Mouse (Mus musculus) heart, embryonic 12.5 days (tissue): ENCODE results near the gene Cul4a. TPM values are rescaled to one million over a fixed set of nuclear protein-coding genes. Genes with fewer than 3 reads are reported as not detected.

ENCODE experiments used
- ATAC-seq: fragments of 200-750 bp; cut with Nextera tagmentation; 2 replicates; pipeline ENCODE4 v1.8.0; 2017; ENCODE audit warnings: moderate TSS enrichment, moderate library complexity; ENCODE audit not compliant: insufficient number of reproducible peaks, low FRiP score
- H3K27ac ChIP-seq: fragments of 300-500 bp; sonication (generic); 2 replicates; pipeline ENCODE4 v1.5.1; 2016; ENCODE audit warnings: mild to moderate bottlenecking, moderate library complexity; ENCODE audit not compliant: poor library complexity, severe bottlenecking
- H3K27me3 ChIP-seq: fragments of 300-500 bp; sonication (generic); replicated peaks from 2 replicates; pipeline ENCODE4 v1.6.1; 2016; ENCODE audit warnings: mild to moderate bottlenecking, moderate library complexity
- H3K36me3 ChIP-seq: fragments of 300-500 bp; sonication (generic); 2 replicates; pipeline ENCODE4 v1.6.1; 2016; ENCODE audit warnings: mild to moderate bottlenecking, moderate library complexity
- H3K4me1 ChIP-seq: fragments of 300-500 bp; sonication (generic); replicated peaks from 2 replicates; pipeline ENCODE4 v1.6.1; 2016; ENCODE audit warnings: mild to moderate bottlenecking
- H3K4me2 ChIP-seq: fragments of 300-500 bp; sonication (generic); 2 replicates; pipeline ENCODE4 v1.6.1; 2016; ENCODE audit warnings: mild to moderate bottlenecking, moderate library complexity
- H3K4me3 ChIP-seq: fragments of 300-500 bp; sonication (generic); 2 replicates; pipeline ENCODE4 v1.5.1; 2016; ENCODE audit warnings: mild to moderate bottlenecking
- H3K9ac ChIP-seq: fragments of 300-500 bp; sonication (generic); 2 replicates; pipeline ENCODE4 v1.6.1; 2016; ENCODE audit warnings: mild to moderate bottlenecking, moderate library complexity
- H3K9me3 ChIP-seq: fragments of 300-500 bp; sonication (generic); replicated peaks from 2 replicates; pipeline ENCODE4 v1.6.1; 2016; ENCODE audit warnings: mild to moderate bottlenecking, moderate library complexity
- WGBS: fragments of 180-500 bp; shearing (Covaris S2); methylation state at CpG from one replicate; pipeline ENCODE4 v1.1.7; 2016; 5-methylcytosine and 5-hydroxymethylcytosine counted together
- polyA plus RNA-seq: library from polyadenylated mRNA; unstranded; fragments of >200 nt; fragmentation: Nextera tagmentation; extraction: Ambion mirVana; gene quantifications from 2 replicates; pipeline ENCODE4 v1.2.1, GENCODE M21; 2016

Cul4a gene
- polyA plus RNA-seq, 1 experiment from 2014 or later, result 124 TPM

DNA sequence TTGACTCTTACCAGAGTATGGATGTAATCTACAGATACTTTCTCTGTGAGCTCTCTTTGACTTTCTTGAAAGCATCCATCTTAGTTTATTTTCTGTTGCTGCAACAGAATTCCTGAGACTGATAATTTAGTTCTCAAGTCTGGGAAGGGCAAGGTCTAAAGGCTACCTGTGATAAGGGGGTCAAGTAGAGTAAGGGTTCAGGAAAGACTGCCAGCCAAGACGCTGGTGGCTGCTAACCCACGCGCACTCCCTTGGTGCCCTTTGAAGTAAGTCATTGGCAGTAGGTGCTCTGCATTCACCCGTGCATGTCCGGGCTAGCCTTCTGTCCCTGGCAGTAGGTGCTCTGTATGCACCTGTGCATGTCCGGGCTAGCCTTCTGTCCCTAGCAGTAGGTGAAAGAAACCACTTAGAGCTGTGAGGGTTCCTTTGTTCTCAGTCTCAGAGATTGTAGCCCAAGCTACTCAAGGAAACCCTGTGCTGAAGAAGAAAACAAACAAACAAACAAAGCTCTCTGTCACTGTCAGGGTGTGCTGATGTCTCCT lies 34.3 kb downstream of the Cul4a start:
- ATAC-seq, result no peak
- Histone ChIP-seq H3K27me3 (no peaks in the 10 kb centered on the region), H3K36me3 (peaks cover 97% of the 10 kb centered on the region), H3K9me3 (no peaks in the 10 kb centered on the region), H3K4me3 (no peak overlapping the region), H3K4me2 (no peak overlapping the region), H3K4me1 (no peaks in the 10 kb centered on the region), H3K9ac (no peak overlapping the region), H3K27ac (no peak overlapping the region)
- 86% methylated on average over 6 of the region's 6 CpGs for WGBS

DNA sequence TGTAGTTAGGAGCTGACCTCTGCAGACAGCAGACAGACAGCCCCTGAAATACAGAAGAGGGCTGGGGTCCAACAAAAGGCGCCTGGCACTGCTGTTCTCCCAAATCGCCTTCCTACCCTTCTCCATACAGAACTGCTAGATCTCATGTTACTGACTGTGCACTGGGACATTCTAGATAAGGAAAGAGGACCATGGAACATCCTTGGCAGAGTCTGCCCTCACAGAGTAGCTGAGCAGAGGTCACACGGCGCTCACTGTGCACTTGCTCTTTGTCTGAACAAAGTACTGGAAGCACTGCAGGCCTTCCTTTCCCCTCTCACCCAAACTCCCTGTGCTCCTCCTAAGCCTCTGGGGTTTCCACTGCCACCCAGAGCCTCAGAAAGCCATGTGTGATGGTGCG lies 36.3 kb downstream of the Cul4a start:
- Histone ChIP-seq H3K4me3 (no peak overlapping the region), H3K4me1 (no peaks in the 10 kb centered on the region), H3K27me3 (no peaks in the 10 kb centered on the region), H3K9me3 (no peaks in the 10 kb centered on the region), H3K9ac (no peak overlapping the region), H3K4me2 (no peak overlapping the region), H3K27ac (no peak overlapping the region), H3K36me3 (peaks cover 98% of the 10 kb centered on the region)
- WGBS, result 91% methylated on average over 5 of the region's 5 CpGs
- no peak for ATAC-seq

DNA sequence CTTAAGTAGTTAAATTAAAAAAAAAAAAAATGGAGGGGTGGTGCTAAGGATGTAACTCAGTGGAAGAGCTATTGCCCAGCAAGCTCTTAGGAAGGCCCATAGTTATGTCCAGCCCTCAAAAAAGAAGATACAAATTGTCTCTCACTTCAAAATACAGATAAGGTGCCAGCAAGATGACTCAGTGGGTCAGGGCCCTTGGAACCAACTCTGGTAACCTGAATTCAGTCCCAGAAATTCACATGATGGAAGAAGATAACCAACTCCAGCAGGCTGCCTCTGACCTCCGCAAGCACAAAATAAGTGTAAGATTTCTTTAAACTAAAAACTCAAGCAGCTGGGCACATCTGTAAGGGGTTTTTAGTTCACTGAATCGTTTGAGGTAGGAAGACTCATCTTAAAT lies 43.1 kb downstream of the Cul4a start:
- H3K4me2 ChIP-seq, result no peak overlapping the region
- no peaks in the 10 kb centered on the region for H3K27me3 ChIP-seq
- no peak overlapping the region for H3K27ac ChIP-seq
- no peaks in the 10 kb centered on the region for H3K4me1 ChIP-seq
- 94% methylated on average over 2 of the region's 2 CpGs for WGBS
- no peaks in the 10 kb centered on the region for H3K9me3 ChIP-seq
- no peak overlapping the region for H3K9ac ChIP-seq
- H3K4me3 ChIP-seq, result no peak overlapping the region
- ATAC-seq, result no peak
- H3K36me3 ChIP-seq, result peaks cover 72% of the 10 kb centered on the region

DNA sequence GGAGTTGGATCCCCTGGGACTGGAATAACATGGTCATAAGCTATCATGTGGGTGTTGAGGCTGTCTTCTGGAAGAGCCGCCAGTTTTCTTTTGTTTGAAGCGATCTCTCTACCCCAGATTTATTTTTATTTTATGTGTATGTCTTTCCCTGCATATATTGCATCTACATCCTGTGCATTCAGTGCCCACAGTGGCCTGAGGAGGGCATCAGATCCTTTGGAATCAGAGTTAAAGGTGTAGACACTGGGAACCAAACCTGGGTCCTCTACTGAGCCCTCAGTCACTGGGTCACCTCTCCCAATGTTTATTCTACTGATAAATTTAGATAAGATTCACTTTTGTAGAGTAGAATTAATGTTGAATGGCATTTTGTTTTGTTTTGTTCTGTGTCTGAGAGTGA lies 43.9 kb downstream of the Cul4a start:
- Histone ChIP-seq H3K9ac (no peak overlapping the region), H3K4me3 (no peak overlapping the region), H3K9me3 (no peaks in the 10 kb centered on the region), H3K4me1 (no peaks in the 10 kb centered on the region), H3K27me3 (no peaks in the 10 kb centered on the region), H3K4me2 (no peak overlapping the region), H3K27ac (no peak overlapping the region), H3K36me3 (peaks cover 73% of the 10 kb centered on the region)
- ATAC-seq, result no peak
- WGBS, result 97% methylated on average over 2 of the region's 2 CpGs

DNA sequence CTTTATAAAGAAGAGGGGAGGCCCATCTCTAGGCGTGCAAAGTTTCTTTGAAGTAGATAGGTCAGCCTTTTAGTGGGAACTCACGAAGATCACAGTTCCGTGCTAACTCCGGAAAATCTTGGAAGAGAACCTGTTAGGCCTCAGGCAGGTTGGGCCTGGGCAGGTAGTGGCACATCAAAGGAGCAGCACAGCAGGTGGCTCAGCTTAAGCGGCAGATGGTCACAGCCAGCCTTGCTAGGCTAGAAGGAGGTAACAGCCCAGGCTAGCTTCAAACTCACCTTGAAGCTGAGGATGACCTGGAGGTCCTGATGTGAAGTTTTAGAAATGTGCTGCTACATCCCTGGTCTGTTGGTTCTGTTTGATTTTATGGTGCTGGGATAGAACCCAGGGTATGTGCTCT lies 44.4 kb downstream of the Cul4a start:
- peaks cover 70% of the 10 kb centered on the region for H3K36me3 ChIP-seq
- H3K4me3 ChIP-seq, result no peak overlapping the region
- ATAC-seq, result no peak
- no peak overlapping the region for H3K4me2 ChIP-seq
- H3K9ac ChIP-seq, result no peak overlapping the region
- H3K9me3 ChIP-seq, result no peaks in the 10 kb centered on the region
- H3K4me1 ChIP-seq, result no peaks in the 10 kb centered on the region
- no peak overlapping the region for H3K27ac ChIP-seq
- no peaks in the 10 kb centered on the region for H3K27me3 ChIP-seq
- WGBS, result 58% methylated on average over 5 of the region's 5 CpGs

DNA sequence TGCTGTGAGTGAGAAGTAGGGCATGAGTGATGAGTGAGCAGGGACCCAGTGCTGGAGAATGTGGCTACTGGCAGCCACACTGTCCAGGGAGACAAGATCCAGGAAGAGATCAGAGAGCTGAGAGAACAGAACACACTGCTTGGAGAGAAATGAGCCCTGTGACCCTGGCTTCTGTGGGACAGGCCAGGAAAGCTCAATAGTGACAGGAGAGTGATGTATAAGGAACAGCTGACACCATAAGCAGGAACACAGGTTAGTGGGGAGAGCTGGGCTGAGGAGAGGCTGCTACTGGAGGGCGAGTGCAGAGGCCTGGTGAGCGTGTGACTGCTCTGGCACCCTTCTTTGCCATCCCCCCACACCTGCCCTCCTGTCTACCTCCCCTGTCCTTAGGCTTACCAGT lies 45.5 kb downstream of the Cul4a start:
- H3K27ac ChIP-seq, result no peak overlapping the region
- H3K27me3 ChIP-seq, result no peaks in the 10 kb centered on the region
- no peaks in the 10 kb centered on the region for H3K4me1 ChIP-seq
- H3K9ac ChIP-seq, result no peak overlapping the region
- no peaks in the 10 kb centered on the region for H3K9me3 ChIP-seq
- H3K4me2 ChIP-seq, result no peak overlapping the region
- no peak for ATAC-seq
- H3K36me3 ChIP-seq, result peaks cover 59% of the 10 kb centered on the region
- 87% methylated on average over 2 of the region's 2 CpGs for whole genome bisulfite sequencing
- no peak overlapping the region for H3K4me3 ChIP-seq

DNA sequence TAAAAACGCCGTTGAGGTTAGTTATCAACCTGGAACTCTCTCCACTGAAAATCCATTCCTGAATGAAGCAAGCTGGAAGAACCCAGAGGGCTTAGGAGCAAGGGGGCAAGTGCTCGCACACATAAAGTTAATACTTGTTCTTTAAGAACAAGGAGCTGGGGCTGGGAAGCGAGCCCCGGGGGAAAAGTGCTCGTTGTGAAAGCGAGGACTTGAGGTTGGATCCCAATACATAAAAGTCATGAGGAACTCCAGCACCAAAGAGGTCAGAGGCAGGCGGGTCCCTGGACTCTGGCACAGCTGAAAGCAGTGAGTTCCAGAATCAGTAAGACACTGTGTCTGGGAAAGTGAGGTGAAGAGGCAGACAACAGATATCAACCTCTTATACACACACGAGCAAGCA lies 48.7 kb downstream of the Cul4a start:
- no peak for ATAC-seq
- Histone ChIP-seq H3K27ac (no peak overlapping the region), H3K9ac (no peak overlapping the region), H3K36me3 (peaks cover 33% of the 10 kb centered on the region), H3K9me3 (no peaks in the 10 kb centered on the region), H3K27me3 (no peaks in the 10 kb centered on the region), H3K4me3 (no peak overlapping the region), H3K4me2 (no peak overlapping the region), H3K4me1 (no peaks in the 10 kb centered on the region)
- 73% methylated on average over 9 of the region's 9 CpGs for WGBS

DNA sequence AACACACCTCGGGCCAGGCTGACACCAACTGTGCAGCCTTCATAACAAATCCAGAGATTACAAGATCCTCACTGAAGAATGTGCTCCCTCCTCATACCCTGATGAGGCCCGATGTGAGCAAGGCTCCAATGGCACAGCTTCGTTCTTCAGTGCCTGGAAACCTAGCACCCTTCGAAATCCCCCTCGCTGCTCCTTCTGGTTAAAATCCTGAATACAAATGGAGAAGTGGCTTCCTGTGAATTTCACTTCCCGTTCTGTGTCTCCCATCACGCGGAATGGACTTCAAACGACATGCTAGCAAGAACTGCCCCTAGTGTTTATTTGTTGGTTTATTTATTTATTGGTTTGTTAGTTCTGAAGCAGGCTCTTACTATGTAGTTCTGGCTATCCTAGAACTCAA lies 49.9 kb downstream of the Cul4a start:
- Histone ChIP-seq H3K9ac (no peak overlapping the region), H3K4me3 (no peak overlapping the region), H3K4me2 (no peak overlapping the region), H3K9me3 (no peaks in the 10 kb centered on the region), H3K36me3 (peaks cover 21% of the 10 kb centered on the region), H3K27ac (no peak overlapping the region), H3K27me3 (no peaks in the 10 kb centered on the region), H3K4me1 (peaks cover 5% of the 10 kb centered on the region)
- no peak for ATAC-seq
- 67% methylated on average over 9 of the region's 9 CpGs for WGBS

DNA sequence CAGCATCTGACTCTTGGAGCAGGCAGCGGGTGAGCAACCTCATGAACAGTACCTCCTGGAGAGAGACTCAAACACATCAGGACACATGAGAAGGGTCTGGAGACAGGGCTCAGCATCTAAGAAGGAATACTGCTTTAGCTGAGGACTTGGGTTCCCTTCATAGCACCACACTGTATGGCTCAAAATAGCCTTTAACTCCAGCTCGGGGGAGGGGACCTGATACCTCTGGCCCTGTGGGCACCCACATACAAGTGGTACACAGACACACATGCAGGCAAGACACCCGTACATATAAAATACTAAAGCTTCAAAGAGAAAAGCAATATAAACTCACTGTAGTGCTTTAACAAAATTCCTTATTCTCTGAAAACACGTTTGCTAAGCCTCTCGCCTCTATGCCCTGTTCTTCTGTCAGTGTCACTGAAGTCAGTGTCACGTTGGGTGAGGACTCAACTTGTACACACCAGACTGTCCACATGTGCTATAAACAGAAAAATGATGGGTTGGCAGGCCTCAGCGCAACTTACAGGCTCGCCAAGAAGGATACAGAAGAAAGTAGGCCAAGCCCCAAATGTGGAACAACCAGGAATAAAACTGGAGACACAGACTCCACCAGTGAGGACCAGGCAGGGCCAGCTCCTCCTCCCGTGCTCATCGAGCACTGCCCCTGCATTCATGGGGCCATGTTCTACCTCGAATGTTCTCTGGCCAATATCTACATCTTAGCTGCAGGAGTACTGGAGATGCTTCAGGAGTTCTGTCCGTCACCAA lies 51.1 kb downstream of the Cul4a start:
- Histone ChIP-seq H3K4me1 (peaks cover 12% of the 10 kb centered on the region), H3K4me2 (no peak overlapping the region), H3K4me3 (no peak overlapping the region), H3K9ac (peak overlapping the region; percentile 23; the same call in 1 of the 2 replicates), H3K27ac (no peak overlapping the region), H3K27me3 (no peaks in the 10 kb centered on the region), H3K36me3 (peaks cover 14% of the 10 kb centered on the region), H3K9me3 (no peaks in the 10 kb centered on the region)
- no peak for ATAC-seq
- 63% methylated on average over 12 of the region's 12 CpGs for WGBS

DNA sequence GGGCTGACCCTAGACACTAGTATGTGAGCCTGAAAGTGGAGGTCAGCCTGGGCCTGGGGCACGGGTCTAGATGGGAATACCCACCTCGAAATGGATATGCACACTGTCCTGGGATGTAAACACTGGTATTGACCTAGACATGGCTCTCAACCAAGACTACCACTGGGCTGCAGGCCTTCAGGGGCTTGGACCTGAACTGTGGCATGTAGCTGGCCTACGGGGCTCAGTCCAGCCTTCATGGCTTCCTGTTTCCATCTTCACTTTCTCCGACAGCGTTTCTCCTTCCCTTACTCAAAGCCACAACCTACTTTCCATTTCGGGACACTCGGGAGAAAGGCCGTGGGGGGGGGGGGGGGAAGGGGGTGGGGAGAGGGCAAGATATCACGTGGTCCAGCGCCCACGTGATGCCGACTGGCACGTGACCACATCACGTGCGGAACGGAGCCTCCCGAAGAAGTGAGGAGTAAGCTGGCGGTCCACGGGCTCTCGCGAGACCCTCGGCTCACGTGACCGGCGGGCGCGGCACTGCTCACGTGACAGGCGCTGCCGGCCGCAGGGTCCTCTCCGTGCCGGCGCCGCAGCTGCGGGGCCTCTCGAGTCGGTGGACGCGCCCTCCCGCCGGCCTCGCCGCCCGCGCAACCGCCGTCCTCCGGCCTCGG lies 53.4 kb downstream of the Cul4a start, which contains the start of gene Lamp1:
Lamp1 (plus strand) TSS at position 444 of the 659 bp plus-strand sequence.
- ATAC-seq, result peak; percentile 99
- Histone ChIP-seq H3K36me3 (peaks cover 7% of the 10 kb centered on the region; the same call in 1 of the 2 replicates), H3K4me1 (peaks cover 22% of the 10 kb centered on the region), H3K9me3 (no peaks in the 10 kb centered on the region), H3K9ac (peak within 1 kb of the TSS; percentile 99), H3K4me3 (peak within 1 kb of the TSS; percentile 97), H3K27ac (peak within 1 kb of the TSS; percentile 76), H3K27me3 (no peaks in the 10 kb centered on the region), H3K4me2 (peak within 1 kb of the TSS; percentile 83)
- under 1% methylated on average over 46 of the region's 50 CpGs for WGBS

DNA sequence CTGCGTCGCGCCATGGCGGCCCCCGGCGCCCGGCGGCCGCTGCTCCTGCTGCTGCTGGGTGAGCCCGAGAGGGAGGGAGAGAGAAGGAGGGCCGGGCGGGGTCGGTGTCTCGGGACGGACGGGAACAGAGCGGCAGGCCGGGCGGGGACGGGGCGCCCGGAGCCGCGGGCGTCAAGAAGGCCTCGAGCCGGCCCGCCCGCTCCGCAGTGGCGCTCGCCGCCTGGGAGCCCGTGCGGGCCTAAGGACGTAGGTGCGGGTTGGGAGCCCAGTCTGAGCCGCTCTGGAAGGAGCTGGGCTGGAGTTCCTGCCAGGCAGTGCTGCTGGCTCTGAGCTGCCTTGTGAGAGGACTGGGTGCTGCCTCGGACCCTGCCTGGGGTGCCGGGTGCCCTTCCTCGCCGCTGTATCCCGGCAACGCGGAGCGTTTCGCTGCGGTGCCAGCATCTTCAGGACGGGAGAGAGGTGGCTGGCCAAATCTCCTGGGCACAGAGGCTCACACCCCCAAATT lies 54.0 kb downstream of the Cul4a start:
- 0% methylated on average over 46 of the region's 49 CpGs for WGBS
- Histone ChIP-seq H3K36me3 (peaks cover 1% of the 10 kb centered on the region; the same call in 1 of the 2 replicates), H3K4me1 (peaks cover 22% of the 10 kb centered on the region), H3K9me3 (no peaks in the 10 kb centered on the region), H3K9ac (peak overlapping the region; percentile 99), H3K27ac (peak overlapping the region; percentile 76), H3K4me2 (peak overlapping the region; percentile 83), H3K27me3 (no peaks in the 10 kb centered on the region), H3K4me3 (peak overlapping the region; percentile 97)
- ATAC-seq, result peak; percentile 71
